ENCODE assay signal across 8 mouse cellular contexts in genomic region chr13:37993376-37993703, GRCm38 (mm10). TPM values are rescaled to one million over a fixed set of nuclear protein-coding genes. Genes with fewer than 3 reads are reported as not detected.
DNase-seq lines count a peak whose midpoint lies in the region; ATAC-seq and TF ChIP-seq lines count a peak whose summit lies in the region.

No protein-coding gene starts in this region.

- H3K9ac ChIP-seq in heart, embryonic 14.5 days (ENCODE audit: low read length), result peak overlapping the region; percentile 99
- H3K9ac ChIP-seq in ES-E14 (ENCODE audit: insufficient read depth, low read depth, low read length, poor library complexity, severe bottlenecking), result peak overlapping the region; percentile 87

- H3K4me3 ChIP-seq in heart, embryonic 14.5 days (ENCODE audit: control insufficient read depth in 1 of 2, insufficient read depth in 1 of 2, low read depth in 1 of 2, low read length in 2 of 2), result peak overlapping the region; percentile 96 to 98
- peak overlapping the region; percentile 73 to 94 for H3K4me3 ChIP-seq in ES-E14 (ENCODE audit: insufficient read depth in 1 of 2, low read depth in 1 of 2, low read length in 2 of 2, poor library complexity in 1 of 2, severe bottlenecking in 1 of 2)
- peak overlapping the region; percentile 71 for H3K4me3 ChIP-seq in macrophage (ENCODE audit: inconsistent target)

- H3K36me3 ChIP-seq in heart, embryonic 14.5 days (ENCODE audit: control insufficient read depth, insufficient read depth, low read length), result peaks cover 36% of the 10 kb centered on the region
- H3K36me3 ChIP-seq in ES-E14 (ENCODE audit: control insufficient read depth, insufficient read depth, low read length, poor library complexity, severe bottlenecking) (peaks cover 24% of the 10 kb centered on the region), macrophage (ENCODE audit: inconsistent target) (peaks cover 19% of the 10 kb centered on the region)

- peaks cover 52% of the 10 kb centered on the region for H3K79me2 ChIP-seq in macrophage (ENCODE audit: inconsistent target)

- H3K9me3 ChIP-seq in heart, embryonic 14.5 days (ENCODE audit: control insufficient read depth, low read length), result no peaks in the 10 kb centered on the region
- H3K9me3 ChIP-seq in ES-E14 (ENCODE audit: control insufficient read depth, insufficient read depth, low read depth, low read length), result no peaks in the 10 kb centered on the region

- H3K4me1 ChIP-seq in heart, embryonic 14.5 days (ENCODE audit: control insufficient read depth in 2 of 2, insufficient read depth in 2 of 2, low read length in 2 of 2), result peaks cover 2 to 10% of the 10 kb centered on the region in 2 experiments; a peak in 3 of 4 replicates
- no peaks in the 10 kb centered on the region; a peak in 1 of 4 replicates for H3K4me1 ChIP-seq in ES-E14 (ENCODE audit: control insufficient read depth in 2 of 2, insufficient read depth in 2 of 2, low read length in 2 of 2, poor library complexity in 1 of 2)

- intact Hi-C loops in heart, postnatal 36 days (cut with DNase I), result loop anchor here (2.0 kb wide), 1 partner anchor 43 kb away; the partner anchor contains the start of genes Cage1 and Riok1

- DNase-seq in heart, postnatal 36 days, result no peak
- no peak for DNase-seq in ES-E14 (ENCODE audit: low read depth, low spot score)
- DNase-seq in forelimb bud, embryonic 11.5 days (ENCODE audit: low read depth, low spot score), result peak; percentile 8
- DNase-seq in frontal cortex, adult 2 months (ENCODE audit: extremely low spot score in 1 of 2, low spot score in 1 of 2), result no peak
- no peak for DNase-seq in urinary bladder, postnatal 36 days (ENCODE audit: low spot score in 2 of 2)
- DNase-seq in yolk sac, embryonic 10.5 days (ENCODE audit: low spot score), result no peak

- peak overlapping the region; percentile 91 for H3K4me2 ChIP-seq in heart, embryonic 14.5 days (ENCODE audit: low read length)

- no peak; the same call in 1 of the 2 replicates for ATAC-seq in heart, embryonic 14.5 days (ENCODE audit: insufficient number of reproducible peaks, insufficient read depth, low FRiP score, low read depth)

- no peaks in the 10 kb centered on the region for H3K27me3 ChIP-seq in heart, embryonic 14.5 days (ENCODE audit: control insufficient read depth, insufficient read depth, low read length)

- WGBS in heart, embryonic 14.5 days, result under 1% methylated on average over 17 of the region's 17 CpGs
- WGBS in macrophage (ENCODE audit: missing documents), result under 1% methylated on average over 14 of the region's 17 CpGs

- in situ Hi-C loops in ES-E14 (cut with MboI; ENCODE audit: low sequenced_read_pairs in 2 of 2, unreplicated experiment in 2 of 2), result no loop called here

- H3K27ac ChIP-seq in heart, embryonic 14.5 days (replicated peaks in 1 of 2; ENCODE audit: control insufficient read depth in 1 of 2, insufficient read depth in 1 of 2, low read depth in 2 of 2, low read length in 2 of 2), result peak overlapping the region; percentile 91 to 95
- H3K27ac ChIP-seq in ES-E14 (ENCODE audit: insufficient read depth, low read depth, low read length, poor library complexity, severe bottlenecking) (peak overlapping the region; percentile 31; the same call in 1 of the 2 replicates), macrophage (peak overlapping the region; percentile 39)

TF ChIP-seq in ES-E14, 5 proteins besides CTCF, POLR2A, EP300 and RAD21:
- TF ChIP-seq CHD2 (IDR thresholded peaks at IDR 0.05; ENCODE audit: low read depth, low read length) (no peak), ZNF384 (IDR thresholded peaks at IDR 0.05; ENCODE audit: low read depth, low read length) (no peak), MAFK (IDR thresholded peaks at IDR 0.05; ENCODE audit: insufficient read depth, low read depth, low read length) (no peak), ZC3H11A (IDR thresholded peaks at IDR 0.05; ENCODE audit: borderline replicate concordance, low read depth, low read length) (no peak), HCFC1 (IDR thresholded peaks at IDR 0.05; ENCODE audit: borderline replicate concordance, insufficient read depth, low read length) (no peak)

RNA-seq across cellular contexts. Expression of gene Ssr1, which starts 0.7 kb away (rescaled TPM):
- 82.9 and 90.1 TPM in 2 replicates for polyA plus RNA-seq in heart, embryonic 14.5 days (2014; fragmentation: Nextera tagmentation; extraction: Ambion mirVana)
- total RNA-seq in heart, postnatal 36 days (2021), result 10 to 100 TPM; 40.1 to 46.0 TPM
- 71.3 and 82.0 TPM in 2 replicates for total RNA-seq in ES-E14 (2012; rRNA removed)
- 10 to 100 TPM in 17 of 26 experiments, 1 to 10 TPM in 9; 7.4 to 26.7 (median 12.6) TPM for total RNA-seq in macrophage (2018; cell fraction: chromatin; rRNA removed)
- 10 to 100 TPM; 52.5 to 79.8 (median 70.5) TPM for total RNA-seq in macrophage (2018; cell fraction: cytosol; rRNA removed)
- total RNA-seq in macrophage (2018; cell fraction: nucleus; rRNA removed), result 10 to 100 TPM; 22.4 to 71.6 (median 44.4) TPM
- 68.9 to 114 TPM (median 98.9 TPM) in 3 replicates for polyA plus RNA-seq in macrophage (2018)
- 31.3 and 31.9 TPM in 2 replicates for polyA plus RNA-seq in frontal cortex, adult 2 months (2012; rRNA removed)

RNA-seq across cellular contexts. Expression of gene Riok1, which starts 43.5 kb away (rescaled TPM):
- polyA plus RNA-seq in heart, embryonic 14.5 days (2014; fragmentation: Nextera tagmentation; extraction: Ambion mirVana), result 28.0 and 28.1 TPM in 2 replicates
- total RNA-seq in heart, postnatal 36 days (2021), result 10 to 100 TPM; 10.9 to 11.8 TPM
- 40.4 and 44.7 TPM in 2 replicates for total RNA-seq in ES-E14 (2012; rRNA removed)
- 100 to 1,000 TPM in 19 of 26 experiments, 10 to 100 TPM in 7; 51.5 to 181 (median 118) TPM for total RNA-seq in macrophage (2018; cell fraction: chromatin; rRNA removed)
- 10 to 100 TPM in 25 of 26 experiments, 1 to 10 TPM in 1; 9.5 to 21.7 (median 15.4) TPM for total RNA-seq in macrophage (2018; cell fraction: cytosol; rRNA removed)
- 10 to 100 TPM; 31.5 to 97.1 (median 54.6) TPM for total RNA-seq in macrophage (2018; cell fraction: nucleus; rRNA removed)
- polyA plus RNA-seq in macrophage (2018), result 13.6 to 19.2 TPM (median 18.8 TPM) in 3 replicates
- 33.9 and 35.7 TPM in 2 replicates for polyA plus RNA-seq in frontal cortex, adult 2 months (2012; rRNA removed)

RNA-seq across cellular contexts. Expression of gene Cage1, which starts 43.5 kb away (rescaled TPM):
- polyA plus RNA-seq in heart, embryonic 14.5 days (2014; fragmentation: Nextera tagmentation; extraction: Ambion mirVana), result 1.1 and 1.8 TPM in 2 replicates
- total RNA-seq in heart, postnatal 36 days (2021), result 1 to 10 TPM; 2.1 TPM
- 0.48 and 0.54 TPM in 2 replicates for total RNA-seq in ES-E14 (2012; rRNA removed)
- 1 to 10 TPM in 7 of 26 experiments, under 1 TPM in 14, not detected in 5; 0.23 to 2.2 (median 0.87) TPM for total RNA-seq in macrophage (2018; cell fraction: chromatin; rRNA removed)
- under 1 TPM; 0.08 to 0.67 (median 0.29) TPM for total RNA-seq in macrophage (2018; cell fraction: cytosol; rRNA removed)
- 1 to 10 TPM in 5 of 26 experiments, under 1 TPM in 15, not detected in 6; 0.19 to 1.5 (median 0.58) TPM for total RNA-seq in macrophage (2018; cell fraction: nucleus; rRNA removed)
- polyA plus RNA-seq in macrophage (2018), result 0.20 to 0.50 TPM (median 0.40 TPM) in 3 replicates
- polyA plus RNA-seq in frontal cortex, adult 2 months (2012; rRNA removed), result 1.8 and 2.1 TPM in 2 replicates

Comparison
In these comparisons a context has a peak if more than half of its experiments do, and no peak if none do; other contexts are left out.
1. H3K27ac ChIP-seq: peak in every context shown above with its lines; median percentile 93 in heart, embryonic 14.5 days; 39 in macrophage; 31 in ES-E14.